Mouse (Mus musculus) layer of hippocampus, adult 9-11 months (tissue): ENCODE measurements around the gene Vmn2r95.
"Not testable (repeated sequence)": the region's sequence is repeated elsewhere in the genome, so short reads cannot be mapped to it uniquely, and the experiment has no call there.

Source experiments
- DNase-seq: peaks from one replicate; pipeline ENCODE4 v3.0.0; 2022

Vmn2r95 gene

DNA sequence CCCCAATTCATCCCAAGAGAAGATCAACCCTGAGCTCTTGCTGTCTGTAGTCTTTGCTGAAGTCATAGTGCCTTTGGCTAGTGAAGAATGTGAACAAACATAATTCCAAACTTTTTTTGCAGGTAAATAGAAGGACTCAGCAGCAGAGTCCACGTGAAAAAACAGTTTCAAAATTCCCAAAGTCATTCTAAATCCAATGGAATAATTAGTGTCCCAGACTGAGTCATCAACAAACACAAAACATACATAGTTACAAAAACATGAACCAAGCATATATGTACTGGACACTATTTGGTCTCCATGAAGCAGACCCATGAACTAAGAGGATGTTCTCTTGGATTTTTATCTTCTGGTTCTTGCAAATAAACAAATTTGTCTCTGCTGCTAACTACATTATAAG, at the start of gene Vmn2r95:
Gene Vmn2r95, plus strand, starts transcription at position 301 of the 400 bp plus-strand sequence.
- no peak for DNase-seq

DNA sequence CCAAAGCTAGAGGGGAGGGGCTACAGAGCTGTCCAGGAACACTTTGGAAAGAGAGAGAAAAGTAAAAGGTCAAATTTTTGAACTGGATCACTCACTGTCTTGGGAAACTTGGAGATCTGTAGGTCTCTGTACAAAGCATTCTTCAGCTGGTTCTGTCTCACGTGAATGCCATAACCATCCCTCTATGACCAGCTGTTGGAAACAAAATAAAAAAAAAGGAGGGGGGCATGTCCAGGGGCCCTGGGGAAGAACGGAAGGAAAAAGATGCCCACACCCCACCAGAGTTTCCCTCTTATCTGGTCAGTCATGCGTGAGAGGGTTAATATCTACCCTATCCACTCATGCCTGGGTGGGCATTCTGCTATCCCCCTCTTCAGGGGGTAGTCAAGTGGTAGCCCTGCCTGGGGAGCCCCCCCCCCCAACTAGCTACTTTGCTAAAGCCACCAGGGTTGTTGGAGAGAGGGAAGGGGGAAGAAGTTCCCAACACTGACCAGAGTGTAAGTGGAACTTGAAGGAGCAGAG, 31.8 kb downstream of the Vmn2r95 start:
- DNase-seq = no peak

DNA sequence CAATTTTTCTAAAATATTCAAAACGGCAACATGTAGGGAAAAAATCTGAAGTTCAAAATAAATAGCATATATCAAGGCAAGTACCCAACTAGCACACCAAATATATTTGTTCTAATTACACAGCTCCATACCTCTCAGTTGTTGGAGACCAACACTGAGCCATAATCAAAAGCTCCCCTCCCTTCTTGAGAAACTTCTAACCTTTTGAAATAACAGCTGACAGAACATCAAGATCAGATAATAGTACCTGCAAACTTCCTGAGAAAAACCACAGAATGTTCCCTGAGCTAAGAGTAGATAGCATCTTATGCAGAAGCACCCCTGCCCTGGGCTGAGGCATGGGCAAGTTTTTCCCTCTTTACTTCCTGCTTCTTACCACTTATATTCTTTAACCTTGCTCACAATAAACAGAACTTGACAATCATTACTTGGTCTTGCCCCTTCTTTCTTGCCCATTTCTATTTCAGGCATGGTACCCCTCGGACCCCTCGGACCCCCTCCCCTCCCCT, 34.3 kb downstream of the Vmn2r95 start:
- not testable (repeated sequence) for DNase-seq

DNA sequence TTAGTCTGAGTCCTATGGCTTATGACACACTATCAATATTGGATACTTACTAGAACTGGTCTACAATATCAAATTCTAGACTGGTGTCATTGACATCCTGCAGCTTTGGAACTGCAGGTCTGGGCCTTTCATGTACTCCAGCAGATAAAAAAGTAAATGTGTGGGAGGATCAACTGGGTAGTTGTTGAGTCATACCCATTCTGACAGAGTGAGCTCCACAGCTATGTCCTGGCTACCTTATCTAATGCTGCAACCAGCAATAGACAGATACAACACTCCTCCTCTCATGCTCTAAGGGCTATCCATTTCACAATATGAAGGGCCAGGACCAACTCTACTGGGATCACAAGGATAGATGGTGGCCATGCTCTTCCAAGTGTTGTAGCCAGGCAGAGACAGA, 38.8 kb downstream of the Vmn2r95 start:
- no peak for DNase-seq

DNA sequence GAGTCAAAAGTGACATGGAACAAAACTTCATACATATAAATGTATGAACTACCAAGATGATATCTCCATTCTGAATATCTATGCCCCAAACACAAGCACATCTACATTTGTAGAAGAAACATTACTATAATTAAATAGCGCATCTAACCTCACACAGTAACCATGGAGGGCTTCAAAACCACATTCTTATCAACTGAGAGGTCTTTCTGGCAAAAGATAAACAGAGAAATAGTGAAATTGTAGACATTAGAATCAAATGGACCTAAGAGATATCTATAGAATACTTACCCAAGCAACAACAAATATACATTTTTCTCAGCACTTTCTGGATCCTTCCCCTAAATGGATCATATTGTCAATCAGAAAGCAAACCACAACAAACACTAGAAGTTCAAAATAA, 56.0 kb downstream of the Vmn2r95 start:
- no peak for DNase-seq
